Mouse (Mus musculus): Measurements from ENCODE around the gene Hadh. TPM values are rescaled to one million over a fixed set of nuclear protein-coding genes. Genes with fewer than 3 reads are reported as not detected.
A peak's percentile ranks its signal among the peaks of the same experiment; 100 is the strongest.

Hadh gene
- polyA plus RNA-seq, 1 experiment from 2014 or later, result 193 TPM

GRCm38 (mm10) chr3:131218636-131219390 lies 53.1 kb downstream of the Hadh start:
- 86% methylated on average over 14 of the region's 14 CpGs for WGBS
- no peaks in the 10 kb centered on the region for H3K9me3 ChIP-seq (replicated peaks; ENCODE audit: control insufficient read depth, low read length)
- H3K4me1 ChIP-seq (ENCODE audit: control insufficient read depth, insufficient read depth, low read length), result no peaks in the 10 kb centered on the region
- no peaks in the 10 kb centered on the region for H3K27me3 ChIP-seq (ENCODE audit: control insufficient read depth, insufficient read depth, low read length)
- no peak overlapping the region for H3K4me3 ChIP-seq (ENCODE audit: low read length)
- no peaks in the 10 kb centered on the region for H3K36me3 ChIP-seq (ENCODE audit: control insufficient read depth, insufficient read depth)
- H3K9ac ChIP-seq (ENCODE audit: low read length), result no peak overlapping the region
- no peak overlapping the region for H3K4me2 ChIP-seq (ENCODE audit: low read depth, low read length)
- no peak for ATAC-seq (replicated peaks; ENCODE audit: extremely low read depth, insufficient read depth, low FRiP score)
- H3K27ac ChIP-seq (ENCODE audit: low read length), result no peak overlapping the region

- Histone ChIP-seq H3K27ac (ENCODE audit: low read length) (no peak overlapping the region), H3K9me3 (replicated peaks; ENCODE audit: control insufficient read depth, low read length) (no peaks in the 10 kb centered on the region), H3K4me2 (ENCODE audit: low read depth, low read length) (no peak overlapping the region), H3K4me3 (ENCODE audit: low read length) (no peak overlapping the region), H3K36me3 (ENCODE audit: control insufficient read depth, insufficient read depth) (no peaks in the 10 kb centered on the region), H3K27me3 (ENCODE audit: control insufficient read depth, insufficient read depth, low read length) (no peaks in the 10 kb centered on the region), H3K4me1 (ENCODE audit: control insufficient read depth, insufficient read depth, low read length) (no peaks in the 10 kb centered on the region), H3K9ac (ENCODE audit: low read length) (no peak overlapping the region)
- ATAC-seq (replicated peaks; ENCODE audit: extremely low read depth, insufficient read depth, low FRiP score), result no peak
- 68% methylated on average over 9 of the region's 9 CpGs for WGBS
Observed at GRCm38 (mm10) chr3:131214841-131215240, 57.1 kb downstream of the Hadh start.

- Histone ChIP-seq H3K27me3 (ENCODE audit: control insufficient read depth, insufficient read depth, low read length) (no peaks in the 10 kb centered on the region), H3K4me2 (ENCODE audit: low read depth, low read length) (no peak overlapping the region), H3K4me3 (ENCODE audit: low read length) (no peak overlapping the region), H3K27ac (ENCODE audit: low read length) (no peak overlapping the region), H3K9ac (ENCODE audit: low read length) (no peak overlapping the region), H3K9me3 (replicated peaks; ENCODE audit: control insufficient read depth, low read length) (no peaks in the 10 kb centered on the region), H3K36me3 (ENCODE audit: control insufficient read depth, insufficient read depth) (no peaks in the 10 kb centered on the region), H3K4me1 (ENCODE audit: control insufficient read depth, insufficient read depth, low read length) (no peaks in the 10 kb centered on the region)
- WGBS, result 79% methylated on average over 9 of the region's 9 CpGs
- no peak for ATAC-seq (replicated peaks; ENCODE audit: extremely low read depth, insufficient read depth, low FRiP score)
Observed at GRCm38 (mm10) chr3:131214060-131214658, 57.7 kb downstream of the Hadh start.

GRCm38 (mm10) chr3:131212200-131212599 lies 59.7 kb downstream of the Hadh start:
- no peak for ATAC-seq (replicated peaks; ENCODE audit: extremely low read depth, insufficient read depth, low FRiP score)
- Histone ChIP-seq H3K36me3 (ENCODE audit: control insufficient read depth, insufficient read depth) (no peaks in the 10 kb centered on the region), H3K27me3 (ENCODE audit: control insufficient read depth, insufficient read depth, low read length) (no peaks in the 10 kb centered on the region), H3K27ac (ENCODE audit: low read length) (no peak overlapping the region), H3K4me3 (ENCODE audit: low read length) (no peak overlapping the region), H3K9ac (ENCODE audit: low read length) (no peak overlapping the region), H3K4me1 (ENCODE audit: control insufficient read depth, insufficient read depth, low read length) (no peaks in the 10 kb centered on the region), H3K9me3 (replicated peaks; ENCODE audit: control insufficient read depth, low read length) (no peaks in the 10 kb centered on the region), H3K4me2 (ENCODE audit: low read depth, low read length) (no peak overlapping the region)
- WGBS, result 86% methylated on average over 7 of the region's 7 CpGs

GRCm38 (mm10) chr3:131208265-131208891 lies 63.5 kb downstream of the Hadh start:
- no peak overlapping the region for H3K27ac ChIP-seq (ENCODE audit: low read length)
- peak; percentile 70 for ATAC-seq (replicated peaks; ENCODE audit: extremely low read depth, insufficient read depth, low FRiP score)
- no peaks in the 10 kb centered on the region for H3K36me3 ChIP-seq (ENCODE audit: control insufficient read depth, insufficient read depth)
- no peaks in the 10 kb centered on the region for H3K4me1 ChIP-seq (ENCODE audit: control insufficient read depth, insufficient read depth, low read length)
- WGBS, result 70% methylated on average over 13 of the region's 13 CpGs
- H3K9me3 ChIP-seq (replicated peaks; ENCODE audit: control insufficient read depth, low read length), result no peaks in the 10 kb centered on the region
- no peak overlapping the region for H3K9ac ChIP-seq (ENCODE audit: low read length)
- no peak overlapping the region for H3K4me3 ChIP-seq (ENCODE audit: low read length)
- no peak overlapping the region for H3K4me2 ChIP-seq (ENCODE audit: low read depth, low read length)
- no peaks in the 10 kb centered on the region for H3K27me3 ChIP-seq (ENCODE audit: control insufficient read depth, insufficient read depth, low read length)

- ATAC-seq (replicated peaks; ENCODE audit: extremely low read depth, insufficient read depth, low FRiP score), result 0 out of 2 replicates have a peak, but pooled peaks have one; percentile 23
Observed at GRCm38 (mm10) chr3:131207846-131208245, 64.1 kb downstream of the Hadh start.

GRCm38 (mm10) chr3:131202311-131202710 lies 69.6 kb downstream of the Hadh start:
- WGBS, result 75% methylated on average over 7 of the region's 7 CpGs
- Histone ChIP-seq H3K9ac (ENCODE audit: low read length) (no peak overlapping the region), H3K27ac (ENCODE audit: low read length) (no peak overlapping the region), H3K4me3 (ENCODE audit: low read length) (no peak overlapping the region), H3K36me3 (ENCODE audit: control insufficient read depth, insufficient read depth) (no peaks in the 10 kb centered on the region), H3K9me3 (replicated peaks; ENCODE audit: control insufficient read depth, low read length) (no peaks in the 10 kb centered on the region), H3K4me2 (ENCODE audit: low read depth, low read length) (no peak overlapping the region), H3K4me1 (ENCODE audit: control insufficient read depth, insufficient read depth, low read length) (no peaks in the 10 kb centered on the region), H3K27me3 (ENCODE audit: control insufficient read depth, insufficient read depth, low read length) (no peaks in the 10 kb centered on the region)
- no peak for ATAC-seq (replicated peaks; ENCODE audit: extremely low read depth, insufficient read depth, low FRiP score)

More at GRCm38 (mm10) chr3:131207846-131208245, 64.1 kb downstream of the Hadh start:
- no peaks in the 10 kb centered on the region for H3K4me1 ChIP-seq (ENCODE audit: control insufficient read depth, insufficient read depth, low read length)
- H3K9ac ChIP-seq (ENCODE audit: low read length), result no peak overlapping the region
- H3K4me2 ChIP-seq (ENCODE audit: low read depth, low read length), result no peak overlapping the region
- no peaks in the 10 kb centered on the region for H3K36me3 ChIP-seq (ENCODE audit: control insufficient read depth, insufficient read depth)
- H3K27me3 ChIP-seq (ENCODE audit: control insufficient read depth, insufficient read depth, low read length), result no peaks in the 10 kb centered on the region
- no peak overlapping the region for H3K27ac ChIP-seq (ENCODE audit: low read length)
- WGBS, result 48% methylated on average over 5 of the region's 5 CpGs
- H3K9me3 ChIP-seq (replicated peaks; ENCODE audit: control insufficient read depth, low read length), result no peaks in the 10 kb centered on the region
- no peak overlapping the region for H3K4me3 ChIP-seq (ENCODE audit: low read length)

- 67% methylated on average over 20 of the region's 20 CpGs for WGBS
- Histone ChIP-seq H3K4me3 (ENCODE audit: low read length) (no peak overlapping the region), H3K36me3 (ENCODE audit: control insufficient read depth, insufficient read depth) (no peaks in the 10 kb centered on the region)
Observed at GRCm38 (mm10) chr3:131199590-131200288, 72.2 kb downstream of the Hadh start.

More at GRCm38 (mm10) chr3:131199590-131200288, 72.2 kb downstream of the Hadh start:
- no peak overlapping the region for H3K27ac ChIP-seq (ENCODE audit: low read length)
- H3K9ac ChIP-seq (ENCODE audit: low read length), result no peak overlapping the region
- no peaks in the 10 kb centered on the region for H3K9me3 ChIP-seq (replicated peaks; ENCODE audit: control insufficient read depth, low read length)
- H3K4me2 ChIP-seq (ENCODE audit: low read depth, low read length), result no peak overlapping the region
- H3K27me3 ChIP-seq (ENCODE audit: control insufficient read depth, insufficient read depth, low read length), result no peaks in the 10 kb centered on the region
- ATAC-seq (replicated peaks; ENCODE audit: extremely low read depth, insufficient read depth, low FRiP score), result no peak
- H3K4me1 ChIP-seq (ENCODE audit: control insufficient read depth, insufficient read depth, low read length), result no peaks in the 10 kb centered on the region

Measured in heart, embryonic 16.5 days (tissue).